Mouse (Mus musculus): ENCODE measurements around the gene Kit.

The Kit gene

GRCm38 (mm10) chr5:75705421-75705820 lies 130.7 kb downstream of the Kit start:
- no peak for DNase-seq (ENCODE audit: low spot score in 2 of 2)
